Mouse (Mus musculus) hindbrain, embryonic 13.5 days (tissue): ENCODE measurements around the gene Nup98. TPM values are rescaled to one million over a fixed set of nuclear protein-coding genes. Genes with fewer than 3 reads are reported as not detected.

Experiments
- ATAC-seq: fragments of 200-750 bp; cut with Nextera tagmentation; 2 replicates; pipeline ENCODE4 v1.8.0; 2017; ENCODE audit warnings: moderate TSS enrichment; ENCODE audit not compliant: low FRiP score
- H3K27ac ChIP-seq: fragments of 300-500 bp; sonication (generic); 2 replicates; pipeline ENCODE4 v1.5.1; 2015; ENCODE audit warnings: inconsistent platforms, mild to moderate bottlenecking, moderate library complexity
- H3K27me3 ChIP-seq: fragments of 300-500 bp; sonication (generic); 2 replicates; pipeline ENCODE4 v1.6.1; 2015; ENCODE audit warnings: mild to moderate bottlenecking, inconsistent platforms
- H3K36me3 ChIP-seq: fragments of 300-500 bp; sonication (generic); 2 replicates; pipeline ENCODE4 v1.6.1; 2015; ENCODE audit warnings: mild to moderate bottlenecking, inconsistent platforms
- H3K4me1 ChIP-seq: fragments of 300-500 bp; sonication (generic); replicated peaks from 2 replicates; pipeline ENCODE4 v1.6.1; 2015; ENCODE audit warnings: inconsistent platforms
- H3K4me2 ChIP-seq: fragments of 300-500 bp; sonication (generic); 2 replicates; pipeline ENCODE4 v1.6.1; 2015; ENCODE audit warnings: inconsistent platforms, mild to moderate bottlenecking, moderate library complexity
- H3K4me3 ChIP-seq: fragments of 300-500 bp; sonication (generic); 2 replicates; pipeline ENCODE4 v1.5.1; 2015; ENCODE audit warnings: mild to moderate bottlenecking, inconsistent platforms
- H3K9ac ChIP-seq: fragments of 300-500 bp; sonication (generic); 2 replicates; pipeline ENCODE4 v1.6.1; 2015; ENCODE audit warnings: mild to moderate bottlenecking, inconsistent platforms
- H3K9me3 ChIP-seq: fragments of 300-500 bp; sonication (generic); 2 replicates; pipeline ENCODE4 v1.6.1; 2016; ENCODE audit warnings: inconsistent platforms
- WGBS: fragments of 180-500 bp; shearing (Covaris S2); methylation state at CpG from one replicate; pipeline ENCODE4 v1.1.7; 2015; 5-methylcytosine and 5-hydroxymethylcytosine counted together
- polyA plus RNA-seq: library from polyadenylated mRNA; unstranded; fragments of >200 nt; fragmentation: Nextera tagmentation; extraction: Ambion mirVana; gene quantifications from 2 replicates; pipeline ENCODE4 v1.2.1, GENCODE M21; 2015

Nup98 gene
- polyA plus RNA-seq, 1 experiment from 2014 or later: 23.4 TPM

GRCm38 (mm10) chr7:102246265-102246664 is 36.3 kb upstream of the Nup98 start:
- ATAC-seq: no peak
- H3K4me1 ChIP-seq: peaks cover 48% of the 10 kb centered on the region
- H3K4me2 ChIP-seq: no peak overlapping the region
- 68% methylated on average over 6 of the region's 6 CpGs for WGBS
- H3K4me3 ChIP-seq: no peak overlapping the region
- H3K27me3 ChIP-seq: no peaks in the 10 kb centered on the region
- no peaks in the 10 kb centered on the region for H3K9me3 ChIP-seq
- H3K27ac ChIP-seq: no peak overlapping the region
- peak overlapping the region; percentile 31; the same call in 1 of the 2 replicates for H3K9ac ChIP-seq
- no peaks in the 10 kb centered on the region for H3K36me3 ChIP-seq

DNA sequence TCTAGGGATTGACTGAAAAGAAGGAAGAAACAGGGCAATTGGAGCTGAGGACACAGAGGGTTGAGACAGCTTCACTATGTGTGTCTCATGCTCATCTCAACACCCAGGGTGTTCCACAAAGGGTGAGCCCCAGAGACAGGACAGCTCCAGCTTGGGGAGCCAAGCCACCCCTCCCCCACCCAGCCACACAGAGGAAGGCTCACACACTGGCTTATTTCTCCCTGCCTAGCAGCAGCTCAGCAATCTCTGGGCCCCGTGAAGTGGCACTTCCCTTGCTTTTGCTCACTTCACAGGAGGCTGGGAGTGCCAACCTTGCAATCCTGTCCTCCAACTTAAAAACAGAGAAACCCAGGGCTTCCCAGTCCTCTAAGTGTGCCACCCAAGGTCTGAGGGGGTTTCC is 35.8 kb upstream of the Nup98 start:
- Histone ChIP-seq H3K4me3 (no peak overlapping the region), H3K36me3 (0 out of 2 replicates have a peak, but pooled peaks cover 3% of the 10 kb centered on the region), H3K9me3 (no peaks in the 10 kb centered on the region), H3K4me1 (peaks cover 43% of the 10 kb centered on the region), H3K27ac (no peak overlapping the region), H3K27me3 (no peaks in the 10 kb centered on the region), H3K9ac (peak overlapping the region; percentile 31; the same call in 1 of the 2 replicates), H3K4me2 (no peak overlapping the region)
- WGBS: 9% methylated on average over 1 of the region's 1 CpGs
- ATAC-seq: no peak

- Histone ChIP-seq H3K4me2 (no peak overlapping the region), H3K27me3 (no peaks in the 10 kb centered on the region), H3K4me3 (no peak overlapping the region), H3K4me1 (peaks cover 43% of the 10 kb centered on the region), H3K9me3 (no peaks in the 10 kb centered on the region), H3K9ac (no peak overlapping the region), H3K27ac (no peak overlapping the region), H3K36me3 (peaks cover 8% of the 10 kb centered on the region)
- no peak for ATAC-seq
- over 99% methylated on average over 3 of the region's 3 CpGs for WGBS
Observed at GRCm38 (mm10) chr7:102244782-102245535, 35.0 kb upstream of the Nup98 start.

DNA sequence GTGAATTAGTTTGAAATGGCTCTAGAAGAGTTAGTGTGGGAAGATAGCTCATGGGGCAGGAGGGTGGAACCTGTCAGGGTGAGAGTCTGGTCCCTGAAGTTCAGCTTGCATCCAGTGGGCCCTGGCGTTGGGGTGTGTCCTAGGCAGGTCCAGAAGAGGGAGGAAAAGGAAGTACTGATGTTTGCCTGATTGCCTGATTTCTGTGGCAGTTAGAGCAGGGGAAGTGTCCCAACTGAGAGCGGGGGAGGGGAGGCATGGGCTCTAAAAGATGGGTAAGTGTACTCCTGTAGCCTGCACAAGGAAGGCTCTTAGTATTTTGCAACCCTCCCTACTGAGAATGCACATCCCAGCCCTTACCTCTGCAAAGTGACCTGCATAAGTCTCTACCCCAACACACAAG is 33.9 kb upstream of the Nup98 start:
- H3K4me2 ChIP-seq: no peak overlapping the region
- no peak overlapping the region for H3K27ac ChIP-seq
- H3K4me3 ChIP-seq: no peak overlapping the region
- WGBS: 77% methylated on average over 2 of the region's 2 CpGs
- H3K9ac ChIP-seq: no peak overlapping the region
- H3K27me3 ChIP-seq: no peaks in the 10 kb centered on the region
- peaks cover 35% of the 10 kb centered on the region for H3K4me1 ChIP-seq
- ATAC-seq: no peak
- H3K9me3 ChIP-seq: no peaks in the 10 kb centered on the region
- H3K36me3 ChIP-seq: peaks cover 18% of the 10 kb centered on the region

- no peak overlapping the region for H3K27ac ChIP-seq
- no peak for ATAC-seq
- no peak overlapping the region for H3K4me3 ChIP-seq
- no peak overlapping the region for H3K4me2 ChIP-seq
- 95% methylated on average over 3 of the region's 3 CpGs for WGBS
- H3K4me1 ChIP-seq: peaks cover 26% of the 10 kb centered on the region
- H3K9me3 ChIP-seq: no peaks in the 10 kb centered on the region
- H3K36me3 ChIP-seq: peaks cover 27% of the 10 kb centered on the region
- no peaks in the 10 kb centered on the region for H3K27me3 ChIP-seq
- H3K9ac ChIP-seq: no peak overlapping the region
Observed at GRCm38 (mm10) chr7:102242917-102243316, 32.9 kb upstream of the Nup98 start.

DNA sequence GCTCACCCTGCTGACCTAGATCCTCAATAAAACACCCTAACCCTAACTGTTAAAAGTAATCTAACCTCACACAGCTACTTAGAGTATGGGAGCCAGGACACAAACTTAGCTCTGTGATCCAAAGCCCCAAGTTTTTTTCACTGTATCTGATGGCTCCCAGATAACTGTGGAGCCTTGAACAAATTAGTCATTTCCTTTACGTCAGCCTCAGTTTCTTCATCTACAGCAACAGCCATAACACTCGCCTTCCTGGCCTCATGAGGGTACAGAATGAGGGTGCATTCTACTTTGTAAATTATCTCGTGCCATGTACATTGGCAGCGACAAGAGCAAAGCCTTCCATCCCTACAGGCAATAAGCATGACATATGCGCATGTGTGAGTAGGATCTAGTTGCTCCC is 32.4 kb upstream of the Nup98 start:
- no peak for ATAC-seq
- WGBS: 89% methylated on average over 5 of the region's 5 CpGs
- H3K4me2 ChIP-seq: no peak overlapping the region
- H3K27me3 ChIP-seq: no peaks in the 10 kb centered on the region
- peaks cover 22% of the 10 kb centered on the region for H3K4me1 ChIP-seq
- H3K27ac ChIP-seq: no peak overlapping the region
- H3K9me3 ChIP-seq: no peaks in the 10 kb centered on the region
- H3K9ac ChIP-seq: no peak overlapping the region
- peaks cover 32% of the 10 kb centered on the region for H3K36me3 ChIP-seq
- H3K4me3 ChIP-seq: no peak overlapping the region

DNA sequence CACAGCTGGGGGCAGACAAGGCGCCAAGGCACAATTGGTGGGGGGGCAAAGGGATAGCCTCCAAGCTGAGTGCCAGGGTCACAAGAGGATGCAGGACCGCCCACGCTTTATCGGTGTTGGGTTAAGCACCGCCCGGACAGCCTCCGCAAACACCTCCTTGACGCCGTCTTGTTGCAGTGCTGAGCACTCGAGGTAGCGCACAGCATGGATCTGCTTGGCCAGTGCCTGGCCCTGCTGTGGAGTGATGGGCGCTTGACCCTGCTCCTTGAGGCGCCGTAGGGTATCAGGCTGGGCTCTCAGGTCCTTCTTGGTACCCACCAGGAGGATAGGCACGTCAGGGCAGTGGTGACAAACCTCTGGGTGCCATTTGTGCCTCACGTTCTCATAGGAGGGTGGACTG is 29.6 kb upstream of the Nup98 start:
- ATAC-seq: no peak

GRCm38 (mm10) chr7:102238686-102239286 is 28.8 kb upstream of the Nup98 start:
- Histone ChIP-seq H3K36me3 (peaks cover 58% of the 10 kb centered on the region), H3K4me2 (no peak overlapping the region), H3K4me3 (no peak overlapping the region), H3K9me3 (no peaks in the 10 kb centered on the region), H3K9ac (no peak overlapping the region), H3K27ac (no peak overlapping the region), H3K27me3 (no peaks in the 10 kb centered on the region), H3K4me1 (no peaks in the 10 kb centered on the region)
- WGBS: 86% methylated on average over 8 of the region's 8 CpGs
- no peak for ATAC-seq

More for the DNA sequence above, 29.6 kb upstream of the Nup98 start:
- Histone ChIP-seq H3K27me3 (no peaks in the 10 kb centered on the region), H3K4me1 (no peaks in the 10 kb centered on the region), H3K4me2 (no peak overlapping the region), H3K27ac (no peak overlapping the region), H3K36me3 (peaks cover 58% of the 10 kb centered on the region), H3K9ac (no peak overlapping the region), H3K9me3 (no peaks in the 10 kb centered on the region), H3K4me3 (no peak overlapping the region)
- WGBS: 93% methylated on average over 16 of the region's 16 CpGs

DNA sequence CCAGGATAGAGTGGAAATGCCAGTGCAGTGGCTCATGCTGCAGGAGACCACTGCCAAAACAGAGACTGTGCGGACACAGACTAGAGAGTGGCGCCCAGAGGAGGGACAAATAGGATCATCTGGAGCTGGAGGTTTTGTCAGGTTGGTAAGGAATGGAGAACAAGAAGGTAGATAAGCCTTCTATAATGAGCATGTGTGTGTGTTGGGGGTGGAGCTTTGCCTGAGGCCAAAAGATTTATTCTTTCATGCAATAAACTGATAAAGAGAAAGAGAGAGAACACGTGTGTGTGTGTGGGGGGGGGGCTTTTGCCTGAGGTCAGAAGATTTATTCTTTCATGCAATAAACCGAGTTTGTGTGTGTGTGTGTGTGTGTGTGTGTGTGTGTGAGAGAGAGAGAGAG is 23.1 kb upstream of the Nup98 start:
- ATAC-seq: no peak
- no peaks in the 10 kb centered on the region for H3K4me1 ChIP-seq
- H3K27ac ChIP-seq: no peak overlapping the region
- peaks cover 49% of the 10 kb centered on the region for H3K36me3 ChIP-seq
- no peaks in the 10 kb centered on the region for H3K27me3 ChIP-seq
- H3K4me3 ChIP-seq: no peak overlapping the region
- H3K4me2 ChIP-seq: no peak overlapping the region
- WGBS: 84% methylated on average over 4 of the region's 4 CpGs
- H3K9ac ChIP-seq: no peak overlapping the region
- no peaks in the 10 kb centered on the region for H3K9me3 ChIP-seq

GRCm38 (mm10) chr7:102229814-102230213 is 19.8 kb upstream of the Nup98 start:
- Histone ChIP-seq H3K4me1 (no peaks in the 10 kb centered on the region), H3K9ac (no peak overlapping the region), H3K36me3 (peaks cover 21% of the 10 kb centered on the region), H3K27ac (no peak overlapping the region), H3K4me3 (no peak overlapping the region), H3K4me2 (no peak overlapping the region), H3K27me3 (no peaks in the 10 kb centered on the region), H3K9me3 (no peaks in the 10 kb centered on the region)
- ATAC-seq: no peak
- 92% methylated on average over 6 of the region's 6 CpGs for WGBS

DNA sequence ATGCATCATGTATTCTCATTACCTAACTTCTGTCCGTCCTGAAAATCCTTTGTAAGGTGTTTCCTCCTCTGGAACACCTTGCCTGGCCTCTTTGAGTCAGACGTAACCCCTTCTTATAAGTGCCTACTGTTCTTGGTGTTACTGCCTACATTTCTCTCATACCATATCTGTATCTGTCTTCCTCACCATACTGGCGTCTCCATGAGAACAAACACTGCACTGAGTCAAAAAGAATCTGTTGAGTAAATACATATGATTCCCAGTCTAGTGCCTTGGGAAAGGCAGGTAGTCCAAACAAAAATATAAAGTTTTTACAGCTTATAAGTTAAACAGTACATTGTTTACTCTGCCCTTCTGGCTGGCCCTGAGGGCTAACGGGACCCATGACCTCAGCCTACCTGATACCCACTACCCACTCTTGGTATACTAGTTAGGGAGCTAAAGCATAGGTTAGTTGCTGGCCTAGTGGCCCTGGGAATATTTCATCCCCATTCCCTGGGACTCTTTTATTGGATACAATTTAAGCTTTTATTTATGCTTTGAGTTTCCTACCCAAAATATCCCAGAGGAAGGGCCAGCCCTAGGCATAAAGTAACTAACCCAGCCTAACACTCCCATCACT is 18.2 kb upstream of the Nup98 start:
- Histone ChIP-seq H3K4me1 (peaks cover 5% of the 10 kb centered on the region; the same call in 1 of the 2 replicates), H3K27ac (no peak overlapping the region), H3K36me3 (peaks cover 20% of the 10 kb centered on the region), H3K9me3 (no peaks in the 10 kb centered on the region), H3K9ac (no peak overlapping the region), H3K27me3 (no peaks in the 10 kb centered on the region), H3K4me2 (no peak overlapping the region), H3K4me3 (no peak overlapping the region)
- no peak for ATAC-seq
- 94% methylated on average over 4 of the region's 4 CpGs for WGBS

GRCm38 (mm10) chr7:102226051-102226450 is 16.1 kb upstream of the Nup98 start:
- peaks cover 11% of the 10 kb centered on the region for H3K4me1 ChIP-seq
- H3K9me3 ChIP-seq: no peaks in the 10 kb centered on the region
- 95% methylated on average over 6 of the region's 6 CpGs for WGBS
- no peak overlapping the region for H3K4me3 ChIP-seq
- no peak overlapping the region for H3K27ac ChIP-seq
- H3K9ac ChIP-seq: no peak overlapping the region
- H3K4me2 ChIP-seq: no peak overlapping the region
- peaks cover 20% of the 10 kb centered on the region for H3K36me3 ChIP-seq
- no peak for ATAC-seq
- H3K27me3 ChIP-seq: no peaks in the 10 kb centered on the region
